Mouse (Mus musculus) forebrain, embryonic 12.5 days (tissue): ENCODE measurements around the gene Cnpy4. TPM values are rescaled to one million over a fixed set of nuclear protein-coding genes. Genes with fewer than 3 reads are reported as not detected.

Experiments used
- ATAC-seq: fragments of 200-750 bp; cut with Nextera tagmentation; 2 replicates; pipeline ENCODE4 v1.8.0; 2017; ENCODE audit warnings: moderate TSS enrichment; ENCODE audit not compliant: low FRiP score
- H3K27ac ChIP-seq: fragments of 300-500 bp; sonication (generic); 2 replicates; pipeline ENCODE4 v1.5.1; 2016; ENCODE audit warnings: mild to moderate bottlenecking
- H3K27me3 ChIP-seq: fragments of 300-500 bp; sonication (generic); 2 replicates; pipeline ENCODE4 v1.6.1; 2016; ENCODE audit warnings: mild to moderate bottlenecking
- H3K36me3 ChIP-seq: fragments of 300-500 bp; sonication (generic); replicated peaks from 2 replicates; pipeline ENCODE4 v1.6.1; 2016; ENCODE audit warnings: mild to moderate bottlenecking
- H3K4me1 ChIP-seq: fragments of 300-500 bp; sonication (generic); 2 replicates; pipeline ENCODE4 v1.6.1; 2016
- H3K4me2 ChIP-seq: fragments of 300-500 bp; sonication (generic); 2 replicates; pipeline ENCODE4 v1.6.1; 2016; ENCODE audit warnings: mild to moderate bottlenecking, moderate library complexity
- H3K4me3 ChIP-seq: fragments of 300-500 bp; sonication (generic); replicated peaks from 2 replicates; pipeline ENCODE4 v1.5.1; 2016; ENCODE audit warnings: mild to moderate bottlenecking
- H3K9ac ChIP-seq: fragments of 300-500 bp; sonication (generic); 2 replicates; pipeline ENCODE4 v1.6.1; 2016; ENCODE audit warnings: mild to moderate bottlenecking
- H3K9me3 ChIP-seq: fragments of 300-500 bp; sonication (generic); 2 replicates; pipeline ENCODE4 v1.6.1; 2016
- WGBS: fragments of 180-500 bp; shearing (Covaris S2); methylation state at CpG from one replicate; pipeline ENCODE4 v1.1.7; 2016; 5-methylcytosine and 5-hydroxymethylcytosine counted together
- polyA plus RNA-seq: library from polyadenylated mRNA; unstranded; fragments of >200 nt; fragmentation: Nextera tagmentation; extraction: Ambion mirVana; gene quantifications from 2 replicates; pipeline ENCODE4 v1.2.1, GENCODE M21; 2016

Gene Cnpy4
- polyA plus RNA-seq, 1 experiment from 2014 or later = 44.3 TPM

DNA sequence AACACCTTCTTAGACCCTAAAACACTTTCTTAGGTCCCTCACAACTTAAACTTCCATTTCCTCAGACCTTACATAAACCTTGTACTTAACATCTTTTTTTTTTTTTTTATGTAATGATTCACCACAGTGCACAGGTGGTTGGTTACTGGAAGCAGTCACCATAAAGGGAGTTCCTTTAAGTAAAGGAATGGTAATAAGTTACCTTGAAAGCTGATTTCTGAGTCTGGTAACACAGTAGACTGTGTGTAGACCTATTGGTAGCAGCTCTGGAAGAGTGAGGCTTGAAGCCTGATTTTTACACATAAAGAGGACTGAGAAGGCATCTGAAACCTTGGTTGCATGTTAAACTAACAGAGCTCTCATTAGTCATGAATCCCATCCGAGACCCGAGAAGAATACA, 32.6 kb downstream of the Cnpy4 start:
- Histone ChIP-seq H3K27ac (no peak overlapping the region), H3K27me3 (no peaks in the 10 kb centered on the region), H3K4me1 (no peaks in the 10 kb centered on the region), H3K4me3 (no peak overlapping the region), H3K9me3 (0 out of 2 replicates have a peak, but pooled peaks cover 12% of the 10 kb centered on the region), H3K4me2 (no peak overlapping the region), H3K36me3 (no peaks in the 10 kb centered on the region), H3K9ac (no peak overlapping the region)
- ATAC-seq = no peak
- WGBS = 79% methylated on average over 2 of the region's 2 CpGs

DNA sequence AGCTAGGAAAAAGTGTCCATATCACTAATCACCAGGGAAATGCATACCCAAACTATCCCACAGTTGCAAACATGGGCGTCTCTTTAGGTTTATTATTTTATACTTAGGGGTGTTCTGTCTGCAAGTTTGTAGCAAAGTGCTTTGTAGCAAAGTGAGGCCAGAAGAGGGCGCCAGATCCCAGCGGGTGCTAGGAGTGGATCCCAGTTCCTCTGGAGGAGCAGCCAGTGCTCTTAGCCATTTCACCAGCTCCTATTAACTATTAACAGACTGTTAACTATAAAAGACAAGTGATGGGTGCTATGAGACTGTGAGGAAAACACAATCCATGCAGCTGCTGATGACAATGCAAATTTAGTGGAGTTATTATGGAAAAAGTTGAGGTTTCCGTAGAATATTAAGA, 34.8 kb downstream of the Cnpy4 start:
- Histone ChIP-seq H3K27me3 (no peaks in the 10 kb centered on the region), H3K36me3 (no peaks in the 10 kb centered on the region), H3K9ac (no peak overlapping the region), H3K27ac (no peak overlapping the region), H3K4me1 (no peaks in the 10 kb centered on the region), H3K4me3 (no peak overlapping the region), H3K9me3 (no peaks in the 10 kb centered on the region), H3K4me2 (no peak overlapping the region)
- 25% methylated on average over 4 of the region's 4 CpGs for WGBS
- ATAC-seq = no peak

DNA sequence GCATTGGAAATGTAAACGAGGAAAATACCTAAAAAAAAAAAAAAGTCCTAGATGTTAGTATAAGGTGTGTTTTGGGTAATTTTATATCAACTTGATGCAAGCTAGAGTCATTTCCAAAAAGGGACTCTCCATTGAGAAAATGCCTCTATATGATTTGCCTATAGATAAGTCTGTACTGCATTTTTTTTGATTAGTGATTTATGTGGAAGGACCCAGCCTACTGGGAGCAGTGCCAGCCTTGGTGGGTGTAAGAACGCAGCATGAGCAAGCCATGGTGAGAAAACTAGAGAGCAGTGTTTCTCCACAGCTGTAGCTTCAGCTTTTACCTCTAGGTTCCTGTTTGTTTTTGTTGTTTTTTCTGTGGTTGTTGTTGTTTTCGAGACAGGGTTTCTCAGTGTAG, 36.0 kb downstream of the Cnpy4 start:
- no peaks in the 10 kb centered on the region for H3K9me3 ChIP-seq
- no peak overlapping the region for H3K4me2 ChIP-seq
- no peak for ATAC-seq
- H3K36me3 ChIP-seq = no peaks in the 10 kb centered on the region
- H3K9ac ChIP-seq = no peak overlapping the region
- no peak overlapping the region for H3K4me3 ChIP-seq
- WGBS = 66% methylated on average over 3 of the region's 3 CpGs
- no peaks in the 10 kb centered on the region for H3K27me3 ChIP-seq
- no peak overlapping the region for H3K27ac ChIP-seq
- no peaks in the 10 kb centered on the region for H3K4me1 ChIP-seq

DNA sequence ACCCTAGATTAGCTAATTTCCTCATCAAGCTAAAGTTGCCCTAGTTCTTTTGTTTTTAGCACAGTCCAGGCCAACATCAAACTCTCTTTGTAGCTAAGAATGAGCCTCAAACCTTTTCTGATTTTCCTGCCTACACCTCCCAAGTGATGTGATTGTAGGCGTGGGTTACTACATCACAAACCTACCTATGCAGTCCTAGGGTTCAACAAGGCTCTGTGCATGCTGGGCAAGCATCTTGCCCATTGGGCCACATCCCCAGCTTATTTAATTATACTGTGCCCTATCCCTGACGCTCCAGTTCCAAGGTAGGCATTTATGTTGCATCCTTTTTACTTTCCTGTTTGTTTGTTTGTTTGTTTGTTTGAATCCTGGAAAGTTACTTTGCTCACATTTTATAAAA, 38.4 kb downstream of the Cnpy4 start, which contains the start of gene Nxpe5:
Gene Nxpe5 (plus strand): TSS at position 199 of the 400 bp plus-strand sequence.
- no peak for ATAC-seq
- Histone ChIP-seq H3K4me3 (no peak within 1 kb of the TSS), H3K27ac (no peak within 1 kb of the TSS), H3K4me1 (no peaks in the 10 kb centered on the region), H3K9ac (no peak within 1 kb of the TSS), H3K36me3 (no peaks in the 10 kb centered on the region), H3K9me3 (no peaks in the 10 kb centered on the region), H3K27me3 (no peaks in the 10 kb centered on the region), H3K4me2 (no peak within 1 kb of the TSS)
- WGBS = 53% methylated on average over 2 of the region's 2 CpGs

DNA sequence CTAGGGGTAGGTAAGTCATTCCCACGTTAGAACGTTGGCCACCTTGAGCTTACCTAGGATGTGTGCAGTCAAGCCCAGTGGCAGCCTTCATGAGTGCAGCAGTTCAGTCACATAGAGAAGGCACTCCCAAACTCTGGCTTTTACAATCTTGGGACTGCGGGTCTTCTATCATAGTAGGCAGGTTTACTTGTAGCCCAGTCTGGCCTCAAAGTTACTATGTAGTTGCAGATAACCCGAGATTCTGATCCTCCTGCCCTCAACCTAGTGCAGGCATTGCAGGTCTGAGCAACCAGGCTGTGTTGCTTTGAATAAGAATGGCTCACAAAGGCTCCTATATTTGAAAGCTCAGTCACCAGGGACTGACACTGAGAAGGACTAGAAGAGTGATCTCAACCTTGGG, 39.2 kb downstream of the Cnpy4 start:
- H3K4me2 ChIP-seq = no peak overlapping the region
- H3K9ac ChIP-seq = no peak overlapping the region
- H3K9me3 ChIP-seq = no peaks in the 10 kb centered on the region
- H3K27me3 ChIP-seq = no peaks in the 10 kb centered on the region
- no peaks in the 10 kb centered on the region for H3K4me1 ChIP-seq
- no peak for ATAC-seq
- no peak overlapping the region for H3K4me3 ChIP-seq
- H3K36me3 ChIP-seq = no peaks in the 10 kb centered on the region
- no peak overlapping the region for H3K27ac ChIP-seq
- 83% methylated on average over 4 of the region's 4 CpGs for WGBS

DNA sequence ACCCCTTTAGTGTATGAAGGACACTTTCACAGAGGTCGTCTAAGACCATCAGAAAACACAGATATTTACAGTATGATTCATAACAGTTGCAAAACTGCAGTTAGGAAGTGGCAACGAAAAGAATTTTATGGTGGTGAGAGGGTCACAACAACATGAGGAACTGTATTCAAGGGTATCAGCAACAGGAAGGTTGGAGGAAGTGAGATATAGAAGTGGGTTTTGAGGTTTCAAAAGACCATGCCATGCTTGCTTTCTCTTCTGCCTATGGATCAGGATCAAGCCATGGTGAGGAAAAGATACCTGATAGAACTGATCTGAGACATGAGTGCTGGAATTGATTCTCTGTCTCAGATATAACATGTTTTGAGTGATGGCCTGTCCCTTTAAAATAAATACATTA, 40.1 kb downstream of the Cnpy4 start:
- WGBS = 82% methylated on average over 2 of the region's 2 CpGs
- no peak for ATAC-seq
- Histone ChIP-seq H3K27ac (no peak overlapping the region), H3K9me3 (no peaks in the 10 kb centered on the region), H3K4me3 (no peak overlapping the region), H3K4me1 (no peaks in the 10 kb centered on the region), H3K9ac (no peak overlapping the region), H3K4me2 (no peak overlapping the region), H3K36me3 (no peaks in the 10 kb centered on the region), H3K27me3 (no peaks in the 10 kb centered on the region)

DNA sequence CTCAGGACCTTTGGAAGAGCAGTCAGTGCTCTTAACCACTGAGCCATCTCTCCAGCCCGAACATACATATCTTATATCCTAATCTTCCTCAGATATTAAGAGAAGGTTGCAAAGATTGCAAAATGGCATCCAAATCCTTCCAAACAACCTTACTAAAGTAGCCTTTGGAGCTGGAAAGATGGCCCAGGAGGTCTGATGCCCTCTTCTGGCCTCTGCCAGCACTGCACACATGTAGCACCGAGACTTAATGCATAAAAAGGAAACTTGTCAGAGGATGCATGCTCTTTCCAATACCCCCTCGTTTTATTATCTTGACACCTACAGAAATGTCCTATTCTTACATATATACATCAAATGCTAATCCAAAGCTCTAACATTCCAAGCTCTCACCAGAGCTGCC, 40.7 kb downstream of the Cnpy4 start:
- H3K27ac ChIP-seq = no peak overlapping the region
- 63% methylated on average over 3 of the region's 3 CpGs for WGBS

DNA sequence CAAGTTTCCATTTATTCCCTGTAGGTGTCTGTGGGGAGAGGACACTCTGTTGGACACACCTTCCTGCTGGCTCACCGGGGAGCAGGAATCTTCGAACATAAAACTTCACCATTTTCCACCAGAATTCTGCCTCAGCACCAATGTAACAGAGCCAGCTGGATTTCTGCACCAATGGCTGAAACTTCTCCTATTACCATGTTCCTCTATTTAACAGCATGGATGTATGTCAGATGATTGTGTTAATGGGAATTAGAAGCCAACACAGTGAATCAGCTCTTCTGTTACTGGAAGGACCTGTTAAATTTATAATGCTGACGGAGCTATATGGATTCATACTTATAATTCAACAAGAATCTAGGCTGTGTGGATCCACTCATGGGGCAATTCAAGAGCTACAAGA, 42.2 kb downstream of the Cnpy4 start:
- Histone ChIP-seq H3K9me3 (no peaks in the 10 kb centered on the region), H3K4me3 (no peak overlapping the region), H3K36me3 (no peaks in the 10 kb centered on the region), H3K27ac (no peak overlapping the region), H3K9ac (no peak overlapping the region), H3K4me1 (no peaks in the 10 kb centered on the region), H3K4me2 (no peak overlapping the region), H3K27me3 (no peaks in the 10 kb centered on the region)
- no peak for ATAC-seq
- WGBS = 87% methylated on average over 3 of the region's 3 CpGs

More for the DNA sequence above, 40.7 kb downstream of the Cnpy4 start:
- ATAC-seq = no peak
- Histone ChIP-seq H3K4me1 (no peaks in the 10 kb centered on the region), H3K36me3 (no peaks in the 10 kb centered on the region), H3K4me3 (no peak overlapping the region), H3K9ac (no peak overlapping the region), H3K27me3 (no peaks in the 10 kb centered on the region), H3K9me3 (no peaks in the 10 kb centered on the region), H3K4me2 (no peak overlapping the region)

DNA sequence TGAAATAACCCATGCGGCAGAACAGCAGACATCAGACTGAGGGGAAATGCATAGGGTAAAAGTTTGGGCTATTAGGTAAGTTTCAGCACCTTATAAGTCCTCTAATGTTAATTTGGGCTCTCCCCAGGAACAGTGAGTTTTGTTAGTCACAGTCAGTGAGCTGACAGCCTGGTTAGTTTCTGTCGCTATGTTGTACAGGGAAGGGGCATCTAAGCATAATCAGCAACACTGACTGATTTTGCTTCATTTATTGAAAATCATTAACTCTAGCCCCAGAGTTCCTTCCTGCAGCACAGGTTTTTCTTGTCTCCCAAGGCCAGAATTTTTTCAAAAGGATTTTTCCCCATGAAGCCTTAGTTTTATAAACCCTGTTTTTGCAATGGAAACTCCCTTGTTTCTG, 46.5 kb downstream of the Cnpy4 start:
- 86% methylated on average over 2 of the region's 2 CpGs for WGBS
- H3K27ac ChIP-seq = no peak overlapping the region
- H3K4me2 ChIP-seq = no peak overlapping the region
- no peaks in the 10 kb centered on the region for H3K36me3 ChIP-seq
- no peak overlapping the region for H3K9ac ChIP-seq
- no peak for ATAC-seq
- no peaks in the 10 kb centered on the region for H3K27me3 ChIP-seq
- H3K4me3 ChIP-seq = no peak overlapping the region
- H3K9me3 ChIP-seq = no peaks in the 10 kb centered on the region
- no peaks in the 10 kb centered on the region for H3K4me1 ChIP-seq

DNA sequence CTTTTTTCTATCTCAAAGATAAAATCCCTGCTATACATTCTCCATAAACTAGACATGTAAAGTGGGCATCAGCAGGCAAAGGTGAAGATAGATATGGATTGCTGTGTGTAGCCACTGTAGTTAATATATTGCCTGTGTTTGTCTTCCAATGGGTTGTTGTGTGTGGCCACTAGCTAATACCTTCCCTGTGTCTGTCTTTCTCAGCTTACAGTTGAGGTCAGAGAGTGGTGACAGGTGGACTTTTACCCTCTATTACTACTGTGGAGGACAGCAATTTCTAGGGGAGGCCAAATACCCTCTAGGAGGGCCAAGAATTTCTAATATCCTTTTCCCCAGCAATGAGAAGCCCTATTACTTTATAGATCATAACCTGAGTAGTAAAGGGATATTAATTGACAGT, 46.9 kb downstream of the Cnpy4 start:
- Histone ChIP-seq H3K9ac (no peak overlapping the region), H3K4me3 (no peak overlapping the region), H3K27me3 (no peaks in the 10 kb centered on the region), H3K27ac (no peak overlapping the region), H3K4me2 (no peak overlapping the region), H3K9me3 (no peaks in the 10 kb centered on the region), H3K36me3 (no peaks in the 10 kb centered on the region), H3K4me1 (no peaks in the 10 kb centered on the region)
- no peak for ATAC-seq

DNA sequence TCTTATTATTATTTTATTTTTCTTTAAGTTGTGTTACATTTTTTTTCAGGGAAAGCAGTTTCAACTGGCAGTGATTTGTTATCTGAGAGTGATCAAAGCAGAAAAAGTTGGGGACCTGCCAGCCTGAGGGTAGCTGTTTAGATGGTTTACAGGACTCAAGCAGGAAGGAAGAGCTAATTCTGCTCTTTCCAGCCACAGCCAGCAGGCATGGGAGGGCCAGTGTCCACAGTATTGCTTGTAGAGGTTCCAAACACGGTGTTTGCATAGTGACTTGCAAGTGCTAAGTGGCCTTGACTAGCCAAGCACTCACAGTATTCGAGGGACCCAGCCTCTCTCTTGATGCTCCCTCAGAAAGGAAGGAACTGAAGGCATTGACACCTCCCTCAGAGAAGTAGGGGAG, 54.2 kb downstream of the Cnpy4 start:
- Histone ChIP-seq H3K27me3 (no peaks in the 10 kb centered on the region), H3K9ac (no peak overlapping the region), H3K4me1 (no peaks in the 10 kb centered on the region), H3K9me3 (no peaks in the 10 kb centered on the region), H3K4me3 (no peak overlapping the region), H3K4me2 (no peak overlapping the region), H3K36me3 (no peaks in the 10 kb centered on the region), H3K27ac (no peak overlapping the region)
- no peak for ATAC-seq
- WGBS = 46% methylated on average over 2 of the region's 2 CpGs
